Mouse (Mus musculus) gastrocnemius, adult 2 months (tissue): Measurements from ENCODE around the gene Sema4d. TPM values are rescaled to one million over a fixed set of nuclear protein-coding genes. Genes with fewer than 3 reads are reported as not detected.

Experiments
- DNase-seq: peaks from one replicate; pipeline ENCODE4 v3.0.0; 2022
- H3K27ac ChIP-seq: fragments of 200-600 bp; 2 replicates; pipeline ENCODE4 v1.8.1; 2022; ENCODE audit warnings: mild to moderate bottlenecking
- H3K4me3 ChIP-seq: fragments of 200-600 bp; 2 replicates; pipeline ENCODE4 v1.8.1; 2022; ENCODE audit warnings: mild to moderate bottlenecking, moderate library complexity
- CTCF ChIP-seq: fragments of 200-600 bp; IDR thresholded peaks from 2 replicates; pipeline ENCODE4 v1.8.1; 2022; ENCODE audit warnings: antibody characterized with exemption, mild to moderate bottlenecking, moderate library complexity
- intact Hi-C: fragments of 180-260 bp; cut with DNase I; formaldehyde crosslinking; loops from one replicate; pipeline ENCODE4 v1.15.1; 2025
- total RNA-seq, 2 experiments: library from RNA; stranded (reverse); gene quantifications; 2 replicates each; pipeline ENCODE4 v1.2.3; 2021

The Sema4d gene
- total RNA-seq, 2 experiments from 2014 or later = 110 to 132 TPM

DNA sequence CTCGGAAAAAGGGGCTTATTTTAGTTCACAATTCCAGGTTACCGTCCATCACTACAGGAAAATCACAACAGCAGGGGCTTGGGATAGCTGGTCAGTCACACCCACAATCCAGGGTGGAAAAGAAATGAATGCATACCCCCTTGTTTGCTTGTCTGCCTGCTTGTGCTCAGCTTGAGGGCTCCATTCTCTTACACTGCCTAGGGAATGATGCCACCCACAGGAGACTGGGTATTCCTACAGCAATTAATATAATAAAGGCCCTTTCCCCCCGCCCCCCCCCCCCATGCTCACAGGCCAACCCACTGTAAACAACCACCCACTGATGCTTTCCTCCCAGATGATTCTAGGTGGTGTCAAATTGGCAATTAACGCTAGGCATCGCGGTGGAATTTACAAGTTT lies 38.9 kb upstream of the Sema4d start:
- no peak overlapping the region for H3K4me3 ChIP-seq
- intact Hi-C loops = loop anchor here (5.0 kb wide), 1 partner anchor 705 kb away; no protein-coding TSS in a partner anchor
- no peak for TF ChIP-seq CTCF
- DNase-seq = no peak
- H3K27ac ChIP-seq = no peak overlapping the region

- H3K27ac ChIP-seq = no peak overlapping the region
- TF ChIP-seq CTCF = peak; percentile 88
- H3K4me3 ChIP-seq = no peak overlapping the region
- intact Hi-C loops = loop anchor here (5.0 kb wide), 1 partner anchor 706 kb away; no protein-coding TSS in a partner anchor
- DNase-seq = no peak
These were observed 37.4 kb upstream of the Sema4d start for GRCm38 (mm10) chr13:51830744-51831450.

- Histone ChIP-seq H3K27ac (no peak overlapping the region), H3K4me3 (no peak overlapping the region)
- no peak for TF ChIP-seq CTCF
- DNase-seq = no peak
- intact Hi-C loops = no loop called here
These were observed 30.4 kb upstream of the Sema4d start for GRCm38 (mm10) chr13:51823822-51824495.

DNA sequence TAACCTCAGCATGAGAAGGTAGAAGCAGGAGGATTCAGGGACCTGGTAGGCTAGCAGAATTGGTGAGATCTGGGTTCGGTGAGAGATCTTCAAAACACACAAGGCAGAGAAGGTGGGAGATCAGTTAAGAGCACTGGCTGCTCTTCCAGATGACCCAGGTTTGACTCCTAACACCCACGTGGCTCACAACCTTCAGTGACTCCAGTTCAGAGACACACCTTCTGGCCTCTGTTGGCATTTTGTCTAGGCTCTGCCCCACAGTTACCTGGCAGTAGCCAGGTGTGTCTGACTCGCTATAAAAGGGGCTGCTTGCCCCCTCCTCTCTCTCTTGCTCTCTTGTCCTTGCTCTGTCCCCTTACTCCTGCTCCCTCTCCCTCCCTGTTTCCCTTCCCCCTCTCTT lies 28.4 kb upstream of the Sema4d start:
- no peak for DNase-seq
- H3K27ac ChIP-seq = no peak overlapping the region
- no peak overlapping the region for H3K4me3 ChIP-seq
- intact Hi-C loops = no loop called here
- TF ChIP-seq CTCF = no peak

GRCm38 (mm10) chr13:51819351-51819750 lies 25.8 kb upstream of the Sema4d start:
- intact Hi-C loops = loop anchor here (5.0 kb wide), 1 partner anchor 167 kb away; the partner anchor contains the start of gene Secisbp2
- no peak for DNase-seq
- H3K27ac ChIP-seq = no peak overlapping the region
- no peak for TF ChIP-seq CTCF
- no peak overlapping the region for H3K4me3 ChIP-seq

DNA sequence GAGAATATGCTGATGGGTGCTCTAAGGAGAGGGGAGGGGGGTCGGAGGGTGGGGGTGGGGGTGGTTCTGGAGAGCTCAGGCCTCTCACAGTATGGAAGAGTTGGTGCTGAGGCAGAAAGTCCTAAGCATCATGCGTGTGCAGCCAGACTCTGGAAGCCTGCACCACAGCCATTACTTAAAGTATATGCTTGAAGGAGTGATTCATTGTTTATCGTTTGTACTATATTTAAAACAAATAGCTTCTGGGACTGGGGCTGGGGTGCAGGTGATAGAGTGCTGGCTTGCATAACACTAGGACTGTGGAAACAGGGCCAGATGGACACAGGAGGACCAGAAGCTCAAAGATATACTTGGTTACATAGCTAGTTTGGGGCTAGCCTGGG lies 25.4 kb upstream of the Sema4d start:
- intact Hi-C loops = loop anchor here (5.0 kb wide), 1 partner anchor 167 kb away; the partner anchor contains the start of gene Secisbp2
- DNase-seq = no peak
- Histone ChIP-seq H3K27ac (no peak overlapping the region), H3K4me3 (no peak overlapping the region)
- no peak for TF ChIP-seq CTCF

DNA sequence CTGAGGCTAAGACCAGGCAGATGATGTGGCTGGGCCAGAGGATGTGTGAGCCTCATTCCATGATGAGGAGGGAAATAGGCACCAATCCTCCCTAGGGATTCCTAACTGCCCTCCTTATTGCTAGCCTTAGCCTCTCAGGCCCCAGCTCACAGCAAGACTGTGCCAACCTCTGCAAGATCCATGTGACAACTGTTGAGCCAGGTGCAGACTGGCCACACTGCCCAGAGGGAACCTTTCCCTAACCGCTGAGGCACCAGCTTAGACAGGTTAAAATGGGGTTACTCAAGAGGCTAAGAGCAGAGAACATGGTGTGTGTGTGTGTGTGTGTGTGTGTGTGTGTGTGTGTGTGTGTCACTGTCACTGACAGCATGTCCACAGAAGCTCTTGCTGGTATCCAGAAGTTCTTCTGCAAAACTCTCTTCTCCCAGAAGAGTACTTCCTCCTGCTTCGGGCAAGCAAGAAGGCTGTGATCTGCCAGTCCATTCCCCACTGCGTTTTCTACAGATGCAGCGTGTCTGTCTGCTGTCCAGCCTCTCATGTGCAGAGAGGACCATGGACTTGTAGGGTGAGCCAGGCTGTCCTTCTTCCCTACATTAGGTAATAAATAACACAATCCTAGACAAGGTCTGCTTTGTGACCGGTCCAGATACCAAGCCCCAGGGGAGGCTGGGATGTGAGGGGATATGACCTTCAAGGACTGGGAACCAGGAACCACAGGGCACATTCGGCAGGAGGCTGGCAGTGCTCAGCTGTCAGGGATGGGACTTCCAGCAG lies 24.8 kb upstream of the Sema4d start:
- Histone ChIP-seq H3K27ac (no peak overlapping the region), H3K4me3 (no peak overlapping the region)
- DNase-seq = no peak
- intact Hi-C loops = loop anchor here (5.0 kb wide), 1 partner anchor 166 kb away; the partner anchor contains the start of gene Secisbp2
- no peak for TF ChIP-seq CTCF

DNA sequence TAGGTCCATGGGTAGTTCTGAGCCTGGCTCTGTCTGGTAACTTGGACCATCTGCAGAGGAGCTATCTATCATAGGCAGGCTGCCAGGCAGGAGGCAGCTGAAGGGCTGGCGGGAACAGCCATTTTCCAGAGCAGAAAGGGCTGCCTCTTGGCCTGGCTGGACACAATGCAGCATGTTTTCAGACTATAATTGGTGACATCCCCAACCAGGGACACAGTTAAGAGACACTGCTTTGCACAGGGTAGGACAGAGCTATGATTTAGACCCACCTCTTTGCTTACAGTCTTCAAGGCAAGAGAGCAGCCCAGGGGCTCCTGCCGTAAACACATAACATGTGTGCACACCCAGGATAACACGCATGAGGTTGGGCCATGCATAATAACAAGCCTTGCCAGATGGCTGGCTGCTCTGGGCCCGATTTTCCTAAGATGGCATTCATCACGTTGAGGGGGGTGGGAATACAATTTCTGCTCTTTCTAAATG lies 23.1 kb upstream of the Sema4d start:
- H3K27ac ChIP-seq = no peak overlapping the region
- intact Hi-C loops = loop anchor here (5.0 kb wide), 1 partner anchor 164 kb away; the partner anchor contains the start of gene Secisbp2
- peak; percentile 24 for DNase-seq

GRCm38 (mm10) chr13:51815865-51816504 lies 22.4 kb upstream of the Sema4d start:
- intact Hi-C loops = loop anchor here (5.0 kb wide), 1 partner anchor 164 kb away; the partner anchor contains the start of gene Secisbp2
- TF ChIP-seq CTCF = peak; percentile 59
- H3K27ac ChIP-seq = no peak overlapping the region
- no peak overlapping the region for H3K4me3 ChIP-seq
- peak; percentile 44 for DNase-seq

More for the DNA sequence above, 23.1 kb upstream of the Sema4d start:
- TF ChIP-seq CTCF = no peak
- no peak overlapping the region for H3K4me3 ChIP-seq

- Histone ChIP-seq H3K27ac (no peak overlapping the region), H3K4me3 (no peak overlapping the region)
- intact Hi-C loops = loop anchor here (5.0 kb wide), 1 partner anchor 162 kb away; the partner anchor contains the start of gene Secisbp2
- no peak for DNase-seq
- no peak for TF ChIP-seq CTCF
These were observed 21.1 kb upstream of the Sema4d start for GRCm38 (mm10) chr13:51814646-51815045.

DNA sequence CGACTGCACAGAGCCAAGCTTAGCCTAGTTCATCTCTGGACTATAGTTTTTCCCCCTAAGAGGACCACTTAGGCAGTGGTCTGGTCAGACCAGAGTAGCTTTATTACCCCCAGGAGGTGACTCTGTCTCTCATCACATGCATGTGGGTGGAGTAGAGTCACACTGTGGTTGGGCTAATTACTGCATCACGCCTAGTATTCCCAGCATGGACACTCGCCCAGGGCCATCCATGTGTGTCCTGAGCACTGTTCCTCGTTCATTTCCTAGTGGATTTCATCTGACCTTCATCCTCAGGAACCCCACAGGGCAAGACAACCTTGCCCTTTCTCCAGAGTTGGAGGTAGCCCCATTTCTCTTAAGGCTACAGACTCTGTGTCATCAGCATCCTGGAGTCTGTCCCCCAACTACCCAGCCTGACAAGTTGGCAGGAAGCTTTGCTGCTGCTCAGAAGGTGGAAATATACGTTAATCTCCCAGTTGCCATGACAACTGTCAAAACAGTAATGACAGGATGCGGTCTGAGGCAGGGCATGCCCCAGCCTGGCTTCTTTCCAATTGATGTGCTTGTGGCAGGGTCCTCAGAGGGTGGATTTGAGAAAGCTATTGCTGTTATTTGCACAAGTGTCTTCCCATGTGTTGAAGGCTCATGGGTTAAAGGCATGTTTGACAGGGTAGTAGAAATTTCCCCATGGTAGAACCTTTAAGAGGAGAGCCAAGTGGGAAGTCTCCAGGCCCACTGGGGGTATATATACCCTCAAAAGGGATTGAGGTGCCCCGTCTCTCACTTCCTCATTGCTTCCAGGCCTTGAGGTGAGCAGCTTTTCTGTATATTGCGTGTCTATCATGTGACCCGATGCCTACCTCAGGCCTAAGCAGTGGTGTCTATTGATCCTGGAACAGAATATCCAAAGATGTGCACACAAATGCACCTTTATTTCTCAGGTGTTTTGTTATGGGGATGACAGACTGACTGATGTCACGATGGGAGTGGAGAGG lies 20.4 kb upstream of the Sema4d start:
- intact Hi-C loops = no loop called here
- H3K4me3 ChIP-seq = no peak overlapping the region
- TF ChIP-seq CTCF = no peak
- no peak for DNase-seq
- no peak overlapping the region for H3K27ac ChIP-seq
